Mouse (Mus musculus) forebrain, embryonic 16.5 days (tissue): ENCODE measurements around the gene Klf5. TPM values are rescaled to one million over a fixed set of nuclear protein-coding genes. Genes with fewer than 3 reads are reported as not detected.
A peak's percentile ranks its signal among the peaks of the same experiment; 100 is the strongest.

Experiments used
- ATAC-seq: fragments of 200-750 bp; cut with Nextera tagmentation; 2 replicates; pipeline ENCODE4 v1.8.0; 2017; ENCODE audit warnings: mild to moderate bottlenecking, moderate library complexity
- H3K27ac ChIP-seq: fragments of 300-500 bp; sonication (generic); 2 replicates; pipeline ENCODE4 v1.5.1; 2014; ENCODE audit warnings: low read length, control low read depth
- H3K27me3 ChIP-seq: fragments of 300-500 bp; sonication (generic); replicated peaks from 2 replicates; pipeline ENCODE4 v1.6.1; 2014; ENCODE audit warnings: low read length; ENCODE audit not compliant: control insufficient read depth, insufficient read depth
- H3K36me3 ChIP-seq: fragments of 300-500 bp; sonication (generic); 2 replicates; pipeline ENCODE4 v1.6.1; 2014; ENCODE audit not compliant: control insufficient read depth, insufficient read depth
- H3K4me1 ChIP-seq: fragments of 300-500 bp; sonication (generic); replicated peaks from 2 replicates; pipeline ENCODE4 v1.6.1; 2014; ENCODE audit warnings: low read length; ENCODE audit not compliant: control insufficient read depth, insufficient read depth
- H3K4me2 ChIP-seq: fragments of 300-500 bp; sonication (generic); 2 replicates; pipeline ENCODE4 v1.6.1; 2014; ENCODE audit warnings: mild to moderate bottlenecking, low read length, control low read depth
- H3K4me3 ChIP-seq: fragments of 300-500 bp; sonication (generic); replicated peaks from 2 replicates; pipeline ENCODE4 v1.5.1; 2014; ENCODE audit warnings: mild to moderate bottlenecking, low read length, control low read depth
- H3K9ac ChIP-seq: fragments of 300-500 bp; sonication (generic); replicated peaks from 2 replicates; pipeline ENCODE4 v1.6.1; 2014; ENCODE audit warnings: low read depth, low read length, control low read depth
- H3K9me3 ChIP-seq: fragments of 300-500 bp; sonication (generic); 2 replicates; pipeline ENCODE4 v1.6.1; 2016; ENCODE audit warnings: low read length; ENCODE audit not compliant: control insufficient read depth
- WGBS: fragments of 180-500 bp; shearing (Covaris S2); extraction: QIAGEN DNeasy Blood & Tissue Kit; methylation state at CpG from one replicate; pipeline ENCODE4 v1.1.7; 2014; 5-methylcytosine and 5-hydroxymethylcytosine counted together
- polyA plus RNA-seq: library from polyadenylated mRNA; unstranded; fragments of >200 nt; fragmentation: Nextera tagmentation; extraction: Ambion mirVana; gene quantifications from 2 replicates; pipeline ENCODE4 v1.2.1, GENCODE M21; 2015

Klf5 gene
- polyA plus RNA-seq, 1 experiment from 2014 or later: 5.5 TPM

- Histone ChIP-seq H3K27ac (no peak overlapping the region), H3K9ac (no peak overlapping the region), H3K36me3 (no peaks in the 10 kb centered on the region), H3K4me1 (0 out of 2 replicates have a peak, but pooled peaks cover 3% of the 10 kb centered on the region), H3K27me3 (no peaks in the 10 kb centered on the region), H3K9me3 (no peaks in the 10 kb centered on the region), H3K4me3 (no peak overlapping the region), H3K4me2 (no peak overlapping the region)
- no peak for ATAC-seq
- WGBS: 86% methylated on average over 5 of the region's 5 CpGs
Observed at GRCm38 (mm10) chr14:99280399-99280798, 18.1 kb upstream of the Klf5 start.

GRCm38 (mm10) chr14:99280825-99281433 lies 17.6 kb upstream of the Klf5 start:
- Histone ChIP-seq H3K9me3 (no peaks in the 10 kb centered on the region), H3K4me1 (0 out of 2 replicates have a peak, but pooled peaks cover 3% of the 10 kb centered on the region), H3K27ac (no peak overlapping the region), H3K9ac (no peak overlapping the region), H3K4me2 (no peak overlapping the region), H3K4me3 (no peak overlapping the region), H3K36me3 (no peaks in the 10 kb centered on the region), H3K27me3 (no peaks in the 10 kb centered on the region)
- ATAC-seq: no peak
- WGBS: 92% methylated on average over 5 of the region's 5 CpGs

- no peaks in the 10 kb centered on the region for H3K4me1 ChIP-seq
- WGBS: 96% methylated on average over 3 of the region's 4 CpGs
Observed at GRCm38 (mm10) chr14:99285486-99285885, 13.0 kb upstream of the Klf5 start.

GRCm38 (mm10) chr14:99292176-99292575 lies 6.3 kb upstream of the Klf5 start:
- H3K4me2 ChIP-seq: no peak overlapping the region
- ATAC-seq: no peak
- no peaks in the 10 kb centered on the region for H3K36me3 ChIP-seq
- no peaks in the 10 kb centered on the region; the same call in 1 of the 2 replicates for H3K27me3 ChIP-seq
- H3K27ac ChIP-seq: no peak overlapping the region
- WGBS: 91% methylated on average over 5 of the region's 5 CpGs
- H3K4me1 ChIP-seq: 0 out of 2 replicates have a peak, but pooled peaks cover 2% of the 10 kb centered on the region
- no peak overlapping the region for H3K9ac ChIP-seq
- H3K9me3 ChIP-seq: no peaks in the 10 kb centered on the region
- H3K4me3 ChIP-seq: no peak overlapping the region

More at GRCm38 (mm10) chr14:99285486-99285885, 13.0 kb upstream of the Klf5 start:
- H3K27me3 ChIP-seq: no peaks in the 10 kb centered on the region
- H3K4me2 ChIP-seq: no peak overlapping the region
- no peak for ATAC-seq
- H3K9ac ChIP-seq: no peak overlapping the region
- H3K4me3 ChIP-seq: no peak overlapping the region
- H3K27ac ChIP-seq: no peak overlapping the region
- no peaks in the 10 kb centered on the region for H3K9me3 ChIP-seq
- no peaks in the 10 kb centered on the region for H3K36me3 ChIP-seq

- no peak for ATAC-seq
- Histone ChIP-seq H3K4me3 (no peak overlapping the region), H3K27me3 (peaks cover 5% of the 10 kb centered on the region; the same call in 1 of the 2 replicates), H3K4me2 (no peak overlapping the region), H3K9ac (no peak overlapping the region), H3K4me1 (peaks cover 6% of the 10 kb centered on the region), H3K36me3 (no peaks in the 10 kb centered on the region), H3K27ac (no peak overlapping the region), H3K9me3 (no peaks in the 10 kb centered on the region)
- 88% methylated on average over 8 of the region's 8 CpGs for WGBS
Observed at GRCm38 (mm10) chr14:99294424-99294823, 4.1 kb upstream of the Klf5 start.

- Histone ChIP-seq H3K4me2 (no peak overlapping the region), H3K36me3 (no peaks in the 10 kb centered on the region), H3K4me3 (no peak overlapping the region), H3K4me1 (peaks cover 11% of the 10 kb centered on the region), H3K27ac (no peak overlapping the region), H3K27me3 (peaks cover 8% of the 10 kb centered on the region; the same call in 1 of the 2 replicates), H3K9me3 (no peaks in the 10 kb centered on the region), H3K9ac (no peak overlapping the region)
- no peak for ATAC-seq
- WGBS: 43% methylated on average over 15 of the region's 15 CpGs
Observed at GRCm38 (mm10) chr14:99295606-99296341, 2.7 kb upstream of the Klf5 start.

GRCm38 (mm10) chr14:99299022-99299481 lies 561 bp downstream of the Klf5 start:
- peak overlapping the region; percentile 71 for H3K9ac ChIP-seq
- no peak overlapping the region; the same call in 1 of the 2 replicates for H3K27ac ChIP-seq
- peak overlapping the region; percentile 96 for H3K4me2 ChIP-seq
- H3K9me3 ChIP-seq: no peaks in the 10 kb centered on the region
- H3K4me3 ChIP-seq: peak overlapping the region; percentile 82
- WGBS: under 1% methylated on average over 56 of the region's 60 CpGs
- H3K4me1 ChIP-seq: peaks cover 11% of the 10 kb centered on the region
- H3K36me3 ChIP-seq: 0 out of 2 replicates have a peak, but pooled peaks cover 3% of the 10 kb centered on the region
- peaks cover 10% of the 10 kb centered on the region; the same call in 1 of the 2 replicates for H3K27me3 ChIP-seq
- ATAC-seq: peak; percentile 78

GRCm38 (mm10) chr14:99299701-99300191 lies 1.3 kb downstream of the Klf5 start:
- Histone ChIP-seq H3K4me1 (peaks cover 11% of the 10 kb centered on the region), H3K36me3 (0 out of 2 replicates have a peak, but pooled peaks cover 3% of the 10 kb centered on the region), H3K27me3 (peaks cover 10% of the 10 kb centered on the region; the same call in 1 of the 2 replicates), H3K4me2 (peak overlapping the region; percentile 96), H3K27ac (no peak overlapping the region), H3K9me3 (no peaks in the 10 kb centered on the region), H3K9ac (peak overlapping the region; percentile 71), H3K4me3 (peak overlapping the region; percentile 82)
- no peak for ATAC-seq
- 3% methylated on average over 21 of the region's 21 CpGs for WGBS

- 0 out of 2 replicates have a peak, but pooled peaks cover 3% of the 10 kb centered on the region for H3K36me3 ChIP-seq
Observed at GRCm38 (mm10) chr14:99301472-99301871, 3.0 kb downstream of the Klf5 start.

More at GRCm38 (mm10) chr14:99301472-99301871, 3.0 kb downstream of the Klf5 start:
- Histone ChIP-seq H3K4me1 (peaks cover 9% of the 10 kb centered on the region), H3K27ac (no peak overlapping the region), H3K27me3 (peaks cover 10% of the 10 kb centered on the region; the same call in 1 of the 2 replicates), H3K4me2 (no peak overlapping the region), H3K9me3 (no peaks in the 10 kb centered on the region), H3K4me3 (no peak overlapping the region), H3K9ac (no peak overlapping the region)
- no peak for ATAC-seq
- WGBS: 65% methylated on average over 11 of the region's 11 CpGs
